Mouse (Mus musculus) urinary bladder, adult 18-20 months (tissue): ENCODE measurements around the gene Sulf2.

ENCODE experiments used
- DNase-seq, 2 experiments: peaks; one replicate each; pipeline ENCODE4 v3.0.0; 2022; ENCODE audit warnings: low spot score in 2 of 2, mixed read lengths in 2 of 2

The Sulf2 gene

DNA sequence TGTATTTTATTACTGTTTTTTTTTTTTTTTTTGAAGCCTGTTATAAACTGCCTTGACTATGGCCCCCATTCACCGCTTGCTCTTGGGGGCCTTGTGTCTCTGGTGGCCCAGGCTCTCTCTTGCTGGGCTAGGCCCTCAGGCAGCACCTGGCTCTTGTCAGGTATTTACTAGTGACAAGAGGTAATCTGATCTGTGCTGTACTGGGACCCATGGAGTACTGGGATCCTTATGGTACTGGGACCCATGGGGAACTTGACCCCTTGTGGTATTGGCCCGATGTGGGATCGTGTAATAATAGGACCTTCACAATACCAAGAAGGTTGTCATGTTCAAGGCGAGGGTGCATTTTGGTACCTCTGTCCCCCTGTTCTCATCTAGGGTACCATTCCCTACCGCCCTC is 4.9 kb downstream of the Sulf2 start:
- DNase-seq, result no peak

- no peak for DNase-seq
These were observed 6.0 kb downstream of the Sulf2 start for GRCm38 (mm10) chr2:166149482-166149881.

DNA sequence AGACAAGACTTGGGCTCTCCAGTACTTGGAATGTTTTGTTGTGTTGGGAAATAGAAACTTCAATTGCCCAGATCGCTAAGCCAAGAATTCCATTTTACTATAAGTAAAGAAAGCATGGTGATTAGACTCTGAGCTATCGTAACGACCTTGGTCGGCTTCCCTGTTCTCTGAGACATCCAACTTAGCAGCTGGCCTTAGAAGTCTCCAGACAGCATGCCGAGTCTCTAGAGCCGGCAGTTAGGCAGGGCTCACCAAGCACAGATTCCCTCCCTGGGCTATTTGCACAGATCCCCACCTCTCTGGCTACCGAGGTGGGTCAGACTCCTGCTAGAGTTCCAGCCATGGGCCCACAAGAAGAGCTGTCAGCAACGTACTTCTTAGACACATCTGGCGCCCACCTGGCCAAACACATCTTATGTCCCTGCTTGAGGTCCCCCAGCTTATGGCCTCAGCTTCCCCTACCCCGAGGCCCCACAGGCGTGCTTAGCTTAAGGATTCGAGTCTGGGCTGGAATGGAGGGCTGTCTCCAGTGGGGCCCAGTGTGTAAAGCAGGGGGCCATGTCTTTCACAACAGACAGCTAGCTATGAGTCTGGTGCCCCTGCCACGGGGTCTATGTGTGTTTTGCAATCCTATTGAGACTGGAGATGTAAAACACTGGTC is 6.7 kb downstream of the Sulf2 start:
- DNase-seq, result no peak

DNA sequence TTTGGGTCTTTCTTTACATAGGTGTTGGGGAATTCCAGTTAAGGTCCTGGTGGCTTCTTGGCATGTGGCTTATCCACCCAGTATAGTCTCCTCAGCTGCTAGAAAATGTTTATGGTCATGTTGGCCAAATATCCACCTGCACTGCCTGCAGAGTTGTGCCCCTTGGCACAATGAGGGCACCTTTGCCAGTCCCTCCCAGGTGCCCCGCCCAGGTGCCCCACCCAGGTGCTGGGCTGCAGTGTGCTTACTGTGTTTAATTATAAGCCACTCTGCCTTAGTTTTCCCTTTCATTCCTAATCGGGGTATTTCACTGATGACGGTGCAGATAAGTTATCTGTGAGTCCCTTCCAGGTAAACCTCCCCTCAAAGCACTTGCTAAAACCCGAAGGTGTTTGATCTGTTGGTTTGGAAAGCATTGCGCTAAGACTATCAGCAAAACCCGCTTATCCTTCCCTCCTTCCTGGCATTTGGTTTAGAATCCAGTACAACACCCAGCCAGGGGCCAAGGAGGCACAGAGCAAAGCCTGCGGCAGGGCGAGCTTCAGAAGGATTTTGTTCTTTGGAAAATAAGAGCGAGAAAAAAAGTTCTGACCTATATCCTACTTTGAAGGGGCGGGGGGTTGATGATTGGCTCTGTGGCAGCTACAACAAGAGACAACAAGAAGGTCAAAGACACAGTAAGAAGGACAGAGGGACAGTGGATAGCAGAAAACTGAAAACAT is 7.4 kb downstream of the Sulf2 start:
- DNase-seq, result no peak

DNA sequence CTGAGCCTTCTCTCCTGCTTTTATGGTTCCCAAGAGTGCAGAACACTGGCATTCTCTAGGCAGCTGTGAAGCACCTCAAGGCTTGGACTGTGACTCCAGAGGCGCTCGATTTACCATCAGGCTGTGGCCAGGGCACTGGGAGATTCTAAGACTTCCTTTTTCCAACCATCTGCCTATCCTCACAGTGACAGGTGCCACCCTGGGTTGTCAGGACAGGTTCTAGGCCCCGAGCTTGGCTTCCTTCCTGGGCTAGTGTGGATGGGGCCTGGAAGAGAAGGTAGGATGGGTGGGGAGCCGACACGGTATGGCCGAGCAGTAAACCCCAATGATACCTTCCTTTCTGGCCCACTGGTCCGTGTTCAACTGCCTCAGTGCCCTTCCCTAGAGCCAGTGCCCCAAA is 9.0 kb downstream of the Sulf2 start:
- DNase-seq, result no peak

DNA sequence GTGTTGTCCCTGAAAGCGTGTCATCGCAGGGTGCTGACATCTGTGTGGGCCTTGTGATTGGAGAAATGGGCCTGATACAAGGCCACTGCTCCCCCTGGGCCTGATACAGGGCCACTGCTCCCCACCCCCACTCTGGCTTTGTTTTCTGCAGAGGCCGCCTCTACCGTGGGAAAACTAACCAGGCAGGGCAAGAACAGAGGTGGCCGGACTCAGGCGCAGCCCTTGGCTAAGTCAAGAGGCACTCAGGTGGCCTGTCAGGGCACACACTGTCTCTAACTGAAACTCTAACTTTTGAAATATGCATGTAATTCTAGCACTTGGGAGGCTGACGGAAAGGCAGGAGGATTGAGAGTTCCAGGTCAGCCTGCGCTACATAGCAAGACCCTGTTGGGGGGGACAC is 10.4 kb downstream of the Sulf2 start:
- no peak for DNase-seq

GRCm38 (mm10) chr2:166143871-166144270 is 11.6 kb downstream of the Sulf2 start:
- no peak for DNase-seq

GRCm38 (mm10) chr2:166142561-166143112 is 12.8 kb downstream of the Sulf2 start:
- no peak for DNase-seq

DNA sequence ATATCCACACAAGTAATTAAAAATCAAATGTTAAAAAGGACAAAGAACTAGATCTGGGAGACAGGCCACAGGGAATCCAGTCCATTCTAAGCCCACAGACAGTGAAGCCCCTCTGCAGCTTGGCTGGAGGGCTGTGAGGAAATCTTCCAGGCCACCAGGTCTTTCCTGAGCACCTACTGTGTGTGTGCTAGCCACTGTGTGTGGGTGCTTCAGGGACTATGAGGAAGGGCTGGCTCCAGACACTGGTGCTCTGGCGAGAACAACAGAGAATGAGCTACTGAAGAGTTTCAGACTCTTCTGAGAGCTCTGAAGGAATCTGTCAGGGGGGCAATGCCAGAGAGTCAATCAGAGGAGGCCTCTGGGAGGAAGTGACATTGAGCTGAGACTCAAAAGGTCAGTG is 13.6 kb downstream of the Sulf2 start:
- no peak for DNase-seq

- no peak for DNase-seq
These were observed 14.4 kb downstream of the Sulf2 start for GRCm38 (mm10) chr2:166141039-166141438.

- DNase-seq, result peak in 1 of 2 experiments; percentile 68
These were observed 15.0 kb downstream of the Sulf2 start for GRCm38 (mm10) chr2:166140427-166140826.

GRCm38 (mm10) chr2:166138308-166138707 is 17.2 kb downstream of the Sulf2 start:
- DNase-seq, result no peak

- DNase-seq, result no peak
These were observed 18.0 kb downstream of the Sulf2 start for GRCm38 (mm10) chr2:166137467-166137866.

DNA sequence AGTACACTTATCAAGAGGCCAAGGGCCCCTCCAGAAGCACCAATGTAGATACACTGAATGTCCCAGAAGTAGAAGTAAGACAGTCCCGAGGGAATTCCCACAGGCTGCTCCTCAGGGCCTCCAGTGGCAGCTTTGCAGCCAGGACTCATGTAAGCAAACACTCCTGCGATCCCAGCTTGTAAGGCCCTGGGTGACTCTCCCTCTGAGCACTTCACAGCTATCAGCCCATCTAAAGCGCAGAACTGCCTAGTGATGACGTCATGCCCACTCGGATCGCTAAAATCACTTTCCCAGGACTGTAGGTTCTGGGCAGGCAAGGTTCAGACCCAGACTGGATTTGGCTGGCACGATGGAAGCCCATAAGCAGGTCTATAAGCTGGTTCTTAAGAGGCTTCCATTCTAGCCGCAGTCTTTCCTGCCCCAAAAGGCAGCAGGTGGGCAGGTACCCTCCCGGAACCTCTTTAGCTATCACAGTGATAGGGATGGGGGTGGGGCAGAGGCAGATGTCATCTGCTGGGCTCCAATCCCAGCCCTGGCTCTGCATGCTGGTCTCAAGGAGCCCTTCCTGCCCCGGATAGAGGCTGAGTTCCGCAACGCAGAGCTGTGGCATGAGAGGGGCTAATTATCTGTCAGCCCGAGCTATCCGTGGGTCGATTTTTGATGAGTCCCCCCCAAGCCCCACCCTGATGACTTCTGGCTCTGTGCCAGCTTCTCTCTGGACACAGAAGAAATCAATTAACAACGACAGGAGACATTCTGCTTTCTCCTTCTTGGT is 19.6 kb downstream of the Sulf2 start:
- DNase-seq, result no peak

GRCm38 (mm10) chr2:166128756-166129155 is 26.7 kb downstream of the Sulf2 start:
- DNase-seq, result no peak

DNA sequence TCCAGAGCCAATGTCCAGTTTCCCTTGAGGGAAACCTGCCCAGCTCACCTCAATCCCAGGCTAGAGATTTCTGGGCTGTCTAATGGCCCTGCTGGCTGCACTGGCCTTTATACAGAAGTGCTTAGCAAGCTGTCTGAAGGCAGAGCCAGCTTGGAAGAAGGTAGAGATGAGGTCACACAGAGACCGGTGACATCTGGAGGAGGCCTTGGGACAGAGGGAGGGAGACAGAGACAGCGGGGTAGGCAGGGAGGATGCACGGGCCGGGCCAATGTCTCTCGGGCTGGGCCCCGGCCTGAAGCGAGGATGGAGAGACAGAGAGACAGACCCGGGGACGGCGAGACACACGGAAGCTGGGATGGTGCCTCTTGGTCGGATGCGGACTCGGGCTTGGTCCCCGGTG is 27.4 kb downstream of the Sulf2 start:
- no peak for DNase-seq

- DNase-seq, result no peak
These were observed 29.1 kb downstream of the Sulf2 start for GRCm38 (mm10) chr2:166126343-166126742.

DNA sequence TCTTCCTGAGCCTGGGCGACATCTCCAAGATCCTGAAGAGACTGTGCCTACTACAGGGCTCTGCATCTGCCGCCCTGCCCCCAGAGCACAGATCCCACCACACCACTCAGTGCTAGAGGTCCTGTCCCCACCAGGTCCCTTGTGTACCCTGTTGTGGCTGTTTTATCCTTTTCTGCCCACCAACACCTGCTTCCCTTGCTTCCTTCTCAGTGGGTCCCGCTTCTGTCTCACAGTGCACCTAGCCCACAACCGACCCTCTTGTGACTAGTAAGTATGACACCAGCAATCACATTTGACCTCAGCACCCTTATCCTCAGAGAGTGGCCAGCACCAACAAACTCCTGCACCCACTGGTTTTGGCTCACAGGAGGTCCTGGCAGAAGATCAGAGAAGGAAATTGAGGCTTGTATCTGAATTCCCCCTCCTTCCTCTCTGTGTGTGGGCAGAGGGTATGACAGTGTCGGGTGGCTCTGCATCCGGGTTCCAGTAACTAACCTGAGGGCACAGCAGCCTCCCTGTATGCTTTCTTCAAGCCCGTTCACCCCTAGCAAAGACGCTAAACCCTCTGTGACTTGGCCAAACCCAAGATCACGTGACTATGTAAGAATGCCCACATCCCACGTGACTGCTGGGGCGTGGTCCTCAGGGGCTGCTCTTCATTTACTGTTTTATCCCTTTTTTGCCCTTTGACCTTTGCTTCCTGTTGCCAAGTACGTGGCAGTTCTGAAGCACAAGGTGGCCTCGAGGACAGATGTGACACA is 29.8 kb downstream of the Sulf2 start:
- no peak for DNase-seq

DNA sequence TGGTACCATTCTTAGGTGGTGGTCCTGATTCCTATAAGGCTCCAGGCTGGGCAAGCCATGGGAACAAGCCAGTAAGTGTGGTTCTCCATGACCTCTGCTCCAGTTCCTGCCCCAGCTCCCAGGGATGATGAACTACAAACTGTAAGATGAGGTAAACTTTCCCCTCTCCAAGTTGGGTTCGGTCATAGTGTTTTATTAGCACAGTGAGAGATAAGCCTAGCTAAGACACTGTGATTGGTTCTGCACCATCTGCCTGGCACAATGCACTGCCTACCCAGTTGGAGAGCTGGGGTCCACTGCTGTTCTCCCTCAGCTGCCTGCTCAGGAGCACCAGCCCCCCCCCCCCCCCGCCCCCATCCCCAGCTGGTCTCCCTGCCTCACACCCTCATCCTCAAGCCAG is 30.4 kb downstream of the Sulf2 start:
- DNase-seq, result no peak

- no peak for DNase-seq
These were observed 32.7 kb downstream of the Sulf2 start for GRCm38 (mm10) chr2:166122781-166123180.

DNA sequence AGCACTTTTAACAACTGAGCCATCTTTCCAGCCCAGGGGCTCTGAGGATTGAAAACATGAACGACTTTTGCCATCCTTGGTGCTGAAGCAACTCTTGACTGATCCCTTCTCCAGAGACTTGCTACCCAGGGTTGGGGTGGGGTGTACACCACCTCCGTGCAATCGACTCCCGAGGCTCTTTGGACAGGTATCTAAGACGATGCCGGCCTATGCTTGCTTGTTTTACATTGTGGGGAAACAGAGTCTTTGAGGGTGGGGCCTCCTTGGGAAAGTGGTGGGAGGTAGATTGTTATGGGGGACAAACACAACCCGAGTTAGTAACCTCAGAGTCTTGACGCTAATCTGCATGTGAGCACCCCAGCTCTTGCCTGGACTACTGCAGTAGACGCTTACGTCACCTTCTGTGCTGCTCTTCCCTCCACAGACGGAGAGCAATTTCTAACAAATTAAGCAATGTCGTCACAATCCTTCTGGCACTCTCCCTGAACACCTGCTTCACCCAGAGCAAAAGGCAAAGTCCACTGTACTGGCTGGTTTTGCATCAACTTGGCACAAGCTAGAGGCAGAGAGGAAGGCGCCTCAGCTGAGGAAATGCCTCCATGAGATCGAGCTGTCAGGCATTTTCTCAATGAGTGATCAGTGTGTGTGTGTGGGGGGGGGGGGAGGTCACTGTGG is 33.6 kb downstream of the Sulf2 start:
- DNase-seq, result no peak
